10 mouse cellular contexts compared by ENCODE assay signal in the genomic region with DNA sequence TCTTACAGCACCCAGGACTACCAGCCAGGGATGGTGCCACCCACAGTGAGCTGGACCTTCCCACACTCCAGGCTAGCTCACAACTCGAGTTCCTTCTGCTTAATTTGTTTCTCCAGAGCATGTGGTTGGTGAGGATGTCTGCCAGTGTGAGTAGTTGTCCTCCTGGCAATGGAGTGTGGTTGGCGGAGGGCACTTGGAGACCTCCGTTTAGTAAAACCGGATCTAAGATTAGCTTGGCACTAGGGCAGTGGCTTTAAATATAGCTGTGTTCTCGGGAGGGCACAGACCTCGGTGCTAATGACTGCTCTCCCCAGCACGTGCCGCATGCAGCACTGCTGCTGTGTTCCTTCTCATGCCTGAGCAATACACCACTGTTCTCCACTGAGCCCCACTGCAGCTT. TPM values are rescaled to one million over a fixed set of nuclear protein-coding genes. Genes with fewer than 3 reads are reported as not detected.
A peak's percentile ranks its signal among the peaks of the same experiment; 100 is the strongest.
DNase-seq lines count a peak whose midpoint lies in the region; ATAC-seq lines count a peak whose summit lies in the region.
"Had no signal": no experiment of that assay in that cellular context is flagged by ENCODE, and none has a peak within 500 bp of the region (broad histone marks: within the 10 kb centered on the region; RNA-seq: fewer than 3 reads in every experiment).

No protein-coding gene starts in this region.

- no peak overlapping the region for H3K4me3 ChIP-seq in heart, embryonic 11.5 days (ENCODE audit: low read depth, low read length)
- no peak overlapping the region for H3K4me3 ChIP-seq in midbrain, embryonic 11.5 days (ENCODE audit: low read depth, low read length)
- H3K4me3 ChIP-seq in midbrain, embryonic 16.5 days (ENCODE audit: low read depth, low read length), result no peak overlapping the region
- no peak overlapping the region for H3K4me3 ChIP-seq in midbrain, embryonic 15.5 days

- H3K9ac ChIP-seq in heart, embryonic 11.5 days (ENCODE audit: low read depth, low read length), result no peak overlapping the region
- H3K9ac ChIP-seq in midbrain, embryonic 11.5 days (ENCODE audit: low read length), result no peak overlapping the region
- no peak overlapping the region for H3K9ac ChIP-seq in midbrain, embryonic 16.5 days (ENCODE audit: low read depth, low read length)
- no peak overlapping the region for H3K9ac ChIP-seq in midbrain, embryonic 15.5 days

- H3K9me3 ChIP-seq in heart, embryonic 11.5 days (replicated peaks; ENCODE audit: control insufficient read depth, low read length), result no peaks in the 10 kb centered on the region
- H3K9me3 ChIP-seq in midbrain, embryonic 11.5 days (ENCODE audit: control insufficient read depth, low read length), result no peaks in the 10 kb centered on the region
- H3K9me3 ChIP-seq in midbrain, embryonic 16.5 days (replicated peaks; ENCODE audit: control insufficient read depth, low read length, poor library complexity, severe bottlenecking), result no peaks in the 10 kb centered on the region
- no peaks in the 10 kb centered on the region for H3K9me3 ChIP-seq in midbrain, embryonic 15.5 days

- H3K27me3 ChIP-seq in heart, embryonic 11.5 days (ENCODE audit: control insufficient read depth, insufficient read depth, low read length), result no peaks in the 10 kb centered on the region
- no peaks in the 10 kb centered on the region for H3K27me3 ChIP-seq in midbrain, embryonic 11.5 days (ENCODE audit: control insufficient read depth, insufficient read depth, low read length)
- no peaks in the 10 kb centered on the region for H3K27me3 ChIP-seq in midbrain, embryonic 16.5 days (ENCODE audit: control insufficient read depth, insufficient read depth, low read depth, low read length)
- no peaks in the 10 kb centered on the region for H3K27me3 ChIP-seq in midbrain, embryonic 15.5 days (replicated peaks)

- no peak; the same call in 1 of the 2 replicates for ATAC-seq in heart, embryonic 11.5 days (replicated peaks; ENCODE audit: insufficient number of reproducible peaks, low FRiP score, low TSS enrichment)
- no peak for ATAC-seq in midbrain, embryonic 11.5 days (ENCODE audit: low FRiP score)
- ATAC-seq in midbrain, embryonic 16.5 days, result no peak
- ATAC-seq in midbrain, embryonic 15.5 days (replicated peaks), result no peak

- no peak overlapping the region for H3K27ac ChIP-seq in heart, embryonic 11.5 days (ENCODE audit: low read depth, low read length)
- H3K27ac ChIP-seq in midbrain, embryonic 11.5 days (ENCODE audit: low read depth, low read length), result no peak overlapping the region
- no peak overlapping the region for H3K27ac ChIP-seq in midbrain, embryonic 16.5 days (ENCODE audit: low read length)
- H3K27ac ChIP-seq in midbrain, embryonic 15.5 days, result no peak overlapping the region

- 81% methylated on average over 8 of the region's 8 CpGs for WGBS in heart, embryonic 11.5 days (ENCODE audit: insufficient replicate concordance)
- 90% methylated on average over 8 of the region's 8 CpGs for WGBS in midbrain, embryonic 11.5 days
- WGBS in midbrain, embryonic 16.5 days, result 79% methylated on average over 8 of the region's 8 CpGs
- WGBS in midbrain, embryonic 15.5 days, result 83% methylated on average over 8 of the region's 8 CpGs

- H3K4me2 ChIP-seq in heart, embryonic 11.5 days, result no peak overlapping the region
- no peak overlapping the region for H3K4me2 ChIP-seq in midbrain, embryonic 11.5 days
- H3K4me2 ChIP-seq in midbrain, embryonic 16.5 days (ENCODE audit: low read length), result no peak overlapping the region
- no peak overlapping the region for H3K4me2 ChIP-seq in midbrain, embryonic 15.5 days

- no peaks in the 10 kb centered on the region for H3K4me1 ChIP-seq in heart, embryonic 11.5 days (ENCODE audit: control insufficient read depth, insufficient read depth, low read length)
- no peaks in the 10 kb centered on the region for H3K4me1 ChIP-seq in midbrain, embryonic 11.5 days (ENCODE audit: control insufficient read depth, insufficient read depth, low read length)
- H3K4me1 ChIP-seq in midbrain, embryonic 16.5 days (ENCODE audit: control insufficient read depth, insufficient read depth, low read length), result no peaks in the 10 kb centered on the region; the same call in 1 of the 2 replicates
- no peaks in the 10 kb centered on the region for H3K4me1 ChIP-seq in midbrain, embryonic 15.5 days

- DNase-seq in heart, adult 11 months, result peak; percentile 97
- peak; percentile 60 for DNase-seq in midbrain, embryonic 11.5 days (ENCODE audit: low spot score, missing footprints)
- peak; percentile 50 to 61 for DNase-seq in heart, adult 9 months (ENCODE audit: low spot score in 2 of 2)
- peak; percentile 43 for DNase-seq in right cerebral cortex, postnatal 25 days
- no peak for DNase-seq in lung, postnatal 14 days
- DNase-seq: kidney, adult 18-20 months; retina, postnatal 1 day had no signal

- 0 out of 2 replicates have a peak, but pooled peaks cover 3% of the 10 kb centered on the region for H3K36me3 ChIP-seq in heart, embryonic 11.5 days (ENCODE audit: control insufficient read depth, insufficient read depth, low read length)
- H3K36me3 ChIP-seq in midbrain, embryonic 11.5 days (ENCODE audit: control insufficient read depth, insufficient read depth, low read length), result no peaks in the 10 kb centered on the region
- H3K36me3 ChIP-seq in midbrain, embryonic 16.5 days (ENCODE audit: control insufficient read depth, insufficient read depth, low read length), result no peaks in the 10 kb centered on the region; the same call in 1 of the 2 replicates
- no peaks in the 10 kb centered on the region for H3K36me3 ChIP-seq in midbrain, embryonic 15.5 days (replicated peaks)

RNA-seq across cellular contexts. Expression of gene Ap3b1, which starts 37.0 kb away (rescaled TPM):
- 35.1 and 42.1 TPM in 2 replicates for polyA plus RNA-seq in heart, embryonic 11.5 days (2014; fragmentation: Nextera tagmentation; extraction: Ambion mirVana)
- polyA plus RNA-seq in midbrain, embryonic 11.5 days (2014; fragmentation: Nextera tagmentation; extraction: Ambion mirVana), result 39.0 and 42.6 TPM in 2 replicates
- polyA plus RNA-seq in midbrain, embryonic 16.5 days (2015; fragmentation: Nextera tagmentation; extraction: Ambion mirVana), result 27.2 and 28.7 TPM in 2 replicates
- 27.3 and 27.7 TPM in 2 replicates for polyA plus RNA-seq in midbrain, embryonic 15.5 days (2015; fragmentation: Nextera tagmentation; extraction: Ambion mirVana)
